Mouse (Mus musculus) stomach, postnatal 0 days (tissue): ENCODE data around the gene Bri3. TPM values are rescaled to one million over a fixed set of nuclear protein-coding genes. Genes with fewer than 3 reads are reported as not detected.

Source experiments
- ATAC-seq: fragments of 200-750 bp; cut with Nextera tagmentation; 2 replicates; pipeline ENCODE4 v1.8.0; 2017; ENCODE audit not compliant: low FRiP score, low TSS enrichment
- DNase-seq: peaks from one replicate; pipeline ENCODE4 v3.0.0-alpha.2; 2016; ENCODE audit warnings: low spot score
- H3K27ac ChIP-seq: fragments of 300-500 bp; sonication (generic); replicated peaks from 2 replicates; pipeline ENCODE4 v1.5.1; 2014; ENCODE audit warnings: mild to moderate bottlenecking, control low read depth
- H3K27me3 ChIP-seq: fragments of 300-500 bp; sonication (generic); 2 replicates; pipeline ENCODE4 v1.6.1; 2014; ENCODE audit warnings: low read length; ENCODE audit not compliant: control insufficient read depth, insufficient read depth
- H3K36me3 ChIP-seq: fragments of 300-500 bp; sonication (generic); 2 replicates; pipeline ENCODE4 v1.6.1; 2014; ENCODE audit warnings: low read length, mixed read lengths; ENCODE audit not compliant: control insufficient read depth, insufficient read depth
- H3K4me1 ChIP-seq: fragments of 300-500 bp; sonication (generic); replicated peaks from 2 replicates; pipeline ENCODE4 v1.6.1; 2014; ENCODE audit warnings: antibody characterized with exemption; ENCODE audit not compliant: control insufficient read depth, insufficient read depth
- H3K4me2 ChIP-seq: fragments of 300-500 bp; sonication (generic); replicated peaks from 2 replicates; pipeline ENCODE4 v1.6.1; 2014; ENCODE audit warnings: low read depth, mild to moderate bottlenecking, control low read depth, moderate library complexity
- H3K4me3 ChIP-seq: fragments of 300-500 bp; sonication (generic); 2 replicates; pipeline ENCODE4 v1.5.1; 2014; ENCODE audit warnings: low read depth, low read length, control low read depth
- H3K9ac ChIP-seq: fragments of 300-500 bp; sonication (generic); 2 replicates; pipeline ENCODE4 v1.6.1; 2014; ENCODE audit warnings: mild to moderate bottlenecking, low read length, control low read depth, mixed read lengths
- H3K9me3 ChIP-seq: fragments of 300-500 bp; sonication (generic); 2 replicates; pipeline ENCODE4 v1.6.1; 2016; ENCODE audit warnings: low read length; ENCODE audit not compliant: control insufficient read depth
- CTCF ChIP-seq: IDR thresholded peaks from 2 replicates; pipeline ENCODE4 v1.5.1; 2016; ENCODE audit warnings: antibody characterized with exemption, low read depth, mild to moderate bottlenecking, moderate library complexity
- EP300 ChIP-seq: optimal IDR thresholded peaks from 2 replicates; pipeline ENCODE3; 2016; ENCODE audit warnings: antibody characterized with exemption
- WGBS: fragments of 180-500 bp; shearing (Covaris S2); extraction: QIAGEN DNeasy Blood & Tissue Kit; methylation state at CpG from one replicate; pipeline ENCODE4 v1.1.7; 2014; 5-methylcytosine and 5-hydroxymethylcytosine counted together
- polyA plus RNA-seq: library from polyadenylated mRNA; unstranded; fragments of >200 nt; fragmentation: Nextera tagmentation; extraction: Ambion mirVana; gene quantifications from 2 replicates; pipeline ENCODE4 v1.2.1, GENCODE M21; 2015

Gene Bri3
- polyA plus RNA-seq, 1 experiment from 2014 or later, result 197 TPM

GRCm38 (mm10) chr5:144288391-144288790 is 44.2 kb downstream of the Bri3 start:
- Histone ChIP-seq H3K4me1 (no peaks in the 10 kb centered on the region), H3K27ac (no peak overlapping the region), H3K4me2 (no peak overlapping the region), H3K9me3 (no peaks in the 10 kb centered on the region), H3K27me3 (no peaks in the 10 kb centered on the region), H3K9ac (no peak overlapping the region), H3K36me3 (no peaks in the 10 kb centered on the region), H3K4me3 (no peak overlapping the region)
- ATAC-seq (no peak), DNase-seq (no peak)
- 75% methylated on average over 9 of the region's 9 CpGs for WGBS
- TF ChIP-seq CTCF, result no peak

DNA sequence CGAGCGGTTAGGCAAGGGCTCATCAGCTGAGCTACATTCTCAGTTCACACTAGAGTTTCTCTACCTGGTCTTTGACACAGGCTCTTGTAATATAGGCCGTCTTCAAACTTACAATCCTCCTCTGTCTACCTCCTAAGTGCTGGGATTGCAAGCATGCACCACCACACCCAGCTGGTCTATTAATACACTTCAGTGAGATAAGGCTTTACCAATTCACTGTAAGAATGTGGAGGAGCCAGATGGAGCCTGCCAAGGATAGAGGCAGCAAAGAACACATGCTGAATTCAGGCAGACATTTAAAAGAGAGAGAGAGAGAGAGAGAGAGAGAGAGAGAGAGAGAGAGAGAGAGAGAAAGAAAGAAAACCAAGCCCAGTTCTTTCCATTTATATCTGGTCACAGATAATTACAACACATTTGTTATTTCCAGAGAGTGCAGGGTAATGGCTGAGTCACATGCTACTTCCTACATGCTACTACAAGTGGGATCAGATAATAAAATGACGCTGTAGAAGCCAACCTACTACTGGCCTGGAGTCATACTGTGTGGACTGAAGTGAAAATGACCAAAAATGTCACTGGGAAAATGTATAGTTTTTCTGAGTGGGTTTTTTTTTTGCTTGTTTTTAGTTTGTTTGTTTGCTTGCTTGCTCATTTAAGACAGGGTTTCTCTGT is 45.7 kb downstream of the Bri3 start:
- Histone ChIP-seq H3K4me2 (no peak overlapping the region), H3K4me1 (no peaks in the 10 kb centered on the region), H3K36me3 (no peaks in the 10 kb centered on the region), H3K9ac (no peak overlapping the region), H3K9me3 (no peaks in the 10 kb centered on the region), H3K27me3 (no peaks in the 10 kb centered on the region), H3K27ac (peak overlapping the region; percentile 82), H3K4me3 (no peak overlapping the region)
- TF ChIP-seq EP300 (no peak), CTCF (no peak)
- WGBS, result 55% methylated on average over 4 of the region's 4 CpGs
- ATAC-seq (peak; percentile 84), DNase-seq (no peak)

- H3K27me3 ChIP-seq, result no peaks in the 10 kb centered on the region
- TF ChIP-seq EP300 (no peak), CTCF (no peak)
- H3K4me2 ChIP-seq, result no peak overlapping the region
- 0 out of 2 replicates have a peak overlapping the region, but pooled peaks have one; percentile 36 for H3K27ac ChIP-seq
- DNase-seq, result no peak
- WGBS, result 59% methylated on average over 7 of the region's 7 CpGs
- no peaks in the 10 kb centered on the region for H3K4me1 ChIP-seq
- no peaks in the 10 kb centered on the region for H3K9me3 ChIP-seq
- H3K36me3 ChIP-seq, result no peaks in the 10 kb centered on the region
- ATAC-seq, result no peak
- no peak overlapping the region for H3K9ac ChIP-seq
- no peak overlapping the region for H3K4me3 ChIP-seq
Measured at GRCm38 (mm10) chr5:144294908-144295307, 50.7 kb downstream of the Bri3 start.

- Histone ChIP-seq H3K27ac (peak overlapping the region; percentile 18; the same call in 1 of the 2 replicates), H3K27me3 (no peaks in the 10 kb centered on the region), H3K9ac (no peak overlapping the region), H3K4me2 (no peak overlapping the region), H3K4me1 (no peaks in the 10 kb centered on the region), H3K9me3 (no peaks in the 10 kb centered on the region), H3K4me3 (no peak overlapping the region), H3K36me3 (no peaks in the 10 kb centered on the region)
- DNase-seq (no peak), ATAC-seq (no peak)
- WGBS, result 71% methylated on average over 1 of the region's 1 CpGs
- no peak for TF ChIP-seq CTCF
- no peak for TF ChIP-seq EP300
Measured at GRCm38 (mm10) chr5:144295357-144295756, 51.1 kb downstream of the Bri3 start.

DNA sequence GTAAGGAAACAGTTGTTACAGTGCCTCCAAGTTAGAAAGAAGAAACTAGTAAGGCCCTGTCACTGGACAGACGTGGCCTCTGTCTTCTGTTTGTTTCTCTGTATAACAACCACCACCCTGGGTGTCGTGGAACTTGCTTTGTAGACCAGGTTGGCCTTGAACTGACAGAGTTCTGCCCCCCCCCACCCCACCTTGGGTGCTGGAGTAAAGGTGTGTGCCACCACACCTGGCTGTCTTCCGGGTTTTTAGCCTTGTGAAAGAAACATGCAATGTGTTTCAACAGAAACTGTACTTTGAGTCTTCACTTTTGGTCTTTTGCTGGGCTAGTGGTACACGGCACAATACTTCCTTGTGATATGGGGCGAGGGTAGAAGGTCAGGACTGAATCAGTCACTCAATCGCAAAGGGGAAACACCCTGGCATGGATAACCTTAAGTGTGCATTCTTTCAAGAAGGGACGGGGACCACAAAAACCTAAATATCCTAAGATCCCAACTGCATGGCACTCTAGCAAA is 51.9 kb downstream of the Bri3 start:
- H3K4me2 ChIP-seq, result no peak overlapping the region
- DNase-seq (peak; percentile 77), ATAC-seq (peak; percentile 84)
- H3K36me3 ChIP-seq, result no peaks in the 10 kb centered on the region
- no peak overlapping the region for H3K9ac ChIP-seq
- no peaks in the 10 kb centered on the region for H3K4me1 ChIP-seq
- no peaks in the 10 kb centered on the region for H3K9me3 ChIP-seq
- TF ChIP-seq EP300 (no peak), CTCF (no peak)
- peak overlapping the region; percentile 19; the same call in 1 of the 2 replicates for H3K27ac ChIP-seq
- no peak overlapping the region for H3K4me3 ChIP-seq
- H3K27me3 ChIP-seq, result no peaks in the 10 kb centered on the region
- WGBS, result 61% methylated on average over 7 of the region's 7 CpGs

DNA sequence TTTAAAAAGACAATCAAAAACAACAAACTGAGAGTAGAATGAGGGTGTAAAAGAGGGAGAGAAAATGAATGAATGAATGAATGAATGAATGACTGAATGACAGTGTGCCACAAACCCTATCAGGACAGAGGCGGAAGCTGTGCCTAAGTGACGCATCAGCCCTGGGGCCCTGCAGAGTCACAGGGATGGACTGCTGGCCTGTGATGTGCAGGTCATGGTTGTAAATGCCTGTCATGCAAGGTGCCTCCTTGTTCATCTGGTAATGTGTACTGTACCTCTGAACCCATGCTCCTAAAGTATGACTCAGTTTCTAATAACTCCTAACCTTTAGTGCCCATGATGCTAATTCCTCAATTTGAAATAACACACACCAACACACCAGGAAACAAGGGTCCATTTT is 58.8 kb downstream of the Bri3 start:
- WGBS, result 88% methylated on average over 2 of the region's 2 CpGs

More for the DNA sequence above, 58.8 kb downstream of the Bri3 start:
- Histone ChIP-seq H3K4me3 (no peak overlapping the region), H3K4me1 (no peaks in the 10 kb centered on the region), H3K9me3 (no peaks in the 10 kb centered on the region), H3K9ac (no peak overlapping the region), H3K36me3 (no peaks in the 10 kb centered on the region), H3K4me2 (no peak overlapping the region), H3K27ac (no peak overlapping the region), H3K27me3 (no peaks in the 10 kb centered on the region)
- no peak for ATAC-seq
- DNase-seq, result no peak
- no peak for TF ChIP-seq EP300
- no peak for TF ChIP-seq CTCF
